Mouse (Mus musculus): ENCODE results near the gene Sema4c. TPM values are rescaled to one million over a fixed set of nuclear protein-coding genes. Genes with fewer than 3 reads are reported as not detected.

Gene Sema4c
- total and polyA plus RNA-seq, 3 experiments, result 0.87 TPM; not detected in 2

GRCm38 (mm10) chr1:36528351-36528750, 29.8 kb downstream of the Sema4c start:
- DNase-seq (ENCODE audit: low spot score), result peak; percentile 52
- peaks cover 86% of the 10 kb centered on the region for H3K36me3 ChIP-seq (replicated peaks)
- H3K4me1 ChIP-seq (ENCODE audit: insufficient read depth, low read depth, low read length), result peaks cover 14% of the 10 kb centered on the region
- no peaks in the 10 kb centered on the region; the same call in 1 of the 2 replicates for H3K27me3 ChIP-seq (ENCODE audit: insufficient read depth, low read length)
- TF ChIP-seq GATA2 (IDR thresholded peaks at IDR 0.05; ENCODE audit: borderline replicate concordance, low read depth, low read length), result no peak
- TF ChIP-seq POLR2AphosphoS5 (IDR thresholded peaks at IDR 0.05; ENCODE audit: insufficient replicate concordance, low read depth, low read length), result no peak
- TF ChIP-seq GATA1 (IDR thresholded peaks at IDR 0.05; ENCODE audit: borderline replicate concordance, low read length), result no peak
- TF ChIP-seq TAL1 (conservative IDR thresholded peaks at IDR 0.05; ENCODE audit: low read depth, low read length), result no peak
- no peak for TF ChIP-seq CTCF (IDR thresholded peaks at IDR 0.05; ENCODE audit: low read depth, low read length)
- ATAC-seq (ENCODE audit: extremely low read depth, insufficient number of reproducible peaks, low FRiP score, poor library complexity, severe bottlenecking), result no peak
- no peaks in the 10 kb centered on the region for H3K9me3 ChIP-seq (replicated peaks)
- no peak overlapping the region for H3K4me3 ChIP-seq (ENCODE audit: low read depth, low read length)

GRCm38 (mm10) chr1:36526903-36527302, 31.2 kb downstream of the Sema4c start:
- no peak for DNase-seq (ENCODE audit: low spot score)
- Histone ChIP-seq H3K4me1 (ENCODE audit: insufficient read depth, low read depth, low read length) (peaks cover 6% of the 10 kb centered on the region), H3K36me3 (replicated peaks) (peaks cover 87% of the 10 kb centered on the region), H3K9me3 (replicated peaks) (no peaks in the 10 kb centered on the region), H3K27me3 (ENCODE audit: insufficient read depth, low read length) (no peaks in the 10 kb centered on the region; the same call in 1 of the 2 replicates), H3K4me3 (ENCODE audit: low read depth, low read length) (no peak overlapping the region)
- no peak for TF ChIP-seq CTCF (IDR thresholded peaks at IDR 0.05; ENCODE audit: low read depth, low read length)
- TF ChIP-seq GATA2 (IDR thresholded peaks at IDR 0.05; ENCODE audit: borderline replicate concordance, low read depth, low read length), result no peak
- no peak for TF ChIP-seq POLR2AphosphoS5 (IDR thresholded peaks at IDR 0.05; ENCODE audit: insufficient replicate concordance, low read depth, low read length)
- TF ChIP-seq TAL1 (conservative IDR thresholded peaks at IDR 0.05; ENCODE audit: low read depth, low read length), result no peak
- TF ChIP-seq GATA1 (IDR thresholded peaks at IDR 0.05; ENCODE audit: borderline replicate concordance, low read length), result no peak
- ATAC-seq (ENCODE audit: extremely low read depth, insufficient number of reproducible peaks, low FRiP score, poor library complexity, severe bottlenecking), result no peak

- ATAC-seq (ENCODE audit: extremely low read depth, insufficient number of reproducible peaks, low FRiP score, poor library complexity, severe bottlenecking), result no peak
- no peak for DNase-seq (ENCODE audit: low spot score)
- Histone ChIP-seq H3K36me3 (replicated peaks) (peaks cover 87% of the 10 kb centered on the region), H3K27me3 (ENCODE audit: insufficient read depth, low read length) (no peaks in the 10 kb centered on the region; the same call in 1 of the 2 replicates), H3K9me3 (replicated peaks) (no peaks in the 10 kb centered on the region), H3K4me3 (ENCODE audit: low read depth, low read length) (no peak overlapping the region), H3K4me1 (ENCODE audit: insufficient read depth, low read depth, low read length) (no peaks in the 10 kb centered on the region)
- TF ChIP-seq GATA1 (IDR thresholded peaks at IDR 0.05; ENCODE audit: borderline replicate concordance, low read length), result no peak
- no peak for TF ChIP-seq TAL1 (conservative IDR thresholded peaks at IDR 0.05; ENCODE audit: low read depth, low read length)
- TF ChIP-seq GATA2 (IDR thresholded peaks at IDR 0.05; ENCODE audit: borderline replicate concordance, low read depth, low read length), result no peak
- no peak for TF ChIP-seq POLR2AphosphoS5 (IDR thresholded peaks at IDR 0.05; ENCODE audit: insufficient replicate concordance, low read depth, low read length)
- no peak for TF ChIP-seq CTCF (IDR thresholded peaks at IDR 0.05; ENCODE audit: low read depth, low read length)
These were observed 32.4 kb downstream of the Sema4c start for GRCm38 (mm10) chr1:36525774-36526173.

GRCm38 (mm10) chr1:36524058-36524457, 34.1 kb downstream of the Sema4c start:
- Histone ChIP-seq H3K4me1 (ENCODE audit: insufficient read depth, low read depth, low read length) (0 out of 2 replicates have a peak, but pooled peaks cover 5% of the 10 kb centered on the region), H3K4me3 (ENCODE audit: low read depth, low read length) (no peak overlapping the region), H3K9me3 (replicated peaks) (no peaks in the 10 kb centered on the region), H3K36me3 (replicated peaks) (peaks cover 91% of the 10 kb centered on the region), H3K27me3 (ENCODE audit: insufficient read depth, low read length) (no peaks in the 10 kb centered on the region)
- ATAC-seq (ENCODE audit: extremely low read depth, insufficient number of reproducible peaks, low FRiP score, poor library complexity, severe bottlenecking) (no peak), DNase-seq (ENCODE audit: low spot score) (no peak)
- TF ChIP-seq TAL1 (conservative IDR thresholded peaks at IDR 0.05; ENCODE audit: low read depth, low read length) (no peak), CTCF (IDR thresholded peaks at IDR 0.05; ENCODE audit: low read depth, low read length) (no peak), GATA1 (IDR thresholded peaks at IDR 0.05; ENCODE audit: borderline replicate concordance, low read length) (no peak), GATA2 (IDR thresholded peaks at IDR 0.05; ENCODE audit: borderline replicate concordance, low read depth, low read length) (no peak), POLR2AphosphoS5 (IDR thresholded peaks at IDR 0.05; ENCODE audit: insufficient replicate concordance, low read depth, low read length) (no peak)

GRCm38 (mm10) chr1:36523332-36524013, 34.7 kb downstream of the Sema4c start:
- TF ChIP-seq POLR2AphosphoS5 (IDR thresholded peaks at IDR 0.05; ENCODE audit: insufficient replicate concordance, low read depth, low read length) (no peak), GATA2 (IDR thresholded peaks at IDR 0.05; ENCODE audit: borderline replicate concordance, low read depth, low read length) (no peak), CTCF (IDR thresholded peaks at IDR 0.05; ENCODE audit: low read depth, low read length) (no peak), GATA1 (IDR thresholded peaks at IDR 0.05; ENCODE audit: borderline replicate concordance, low read length) (no peak)
- ATAC-seq (ENCODE audit: extremely low read depth, insufficient number of reproducible peaks, low FRiP score, poor library complexity, severe bottlenecking), result no peak
- no peaks in the 10 kb centered on the region for H3K9me3 ChIP-seq (replicated peaks)
- 0 out of 2 replicates have a peak, but pooled peaks cover 9% of the 10 kb centered on the region for H3K4me1 ChIP-seq (ENCODE audit: insufficient read depth, low read depth, low read length)
- H3K4me3 ChIP-seq (ENCODE audit: low read depth, low read length), result no peak overlapping the region
- H3K36me3 ChIP-seq (replicated peaks), result peaks cover 95% of the 10 kb centered on the region
- DNase-seq (ENCODE audit: low spot score), result no peak
- no peaks in the 10 kb centered on the region for H3K27me3 ChIP-seq (ENCODE audit: insufficient read depth, low read length)

GRCm38 (mm10) chr1:36522210-36522609, 35.9 kb downstream of the Sema4c start:
- H3K27me3 ChIP-seq (ENCODE audit: insufficient read depth, low read length), result no peaks in the 10 kb centered on the region
- peaks cover 100% of the 10 kb centered on the region for H3K36me3 ChIP-seq (replicated peaks)
- H3K9me3 ChIP-seq (replicated peaks), result no peaks in the 10 kb centered on the region
- TF ChIP-seq CTCF (IDR thresholded peaks at IDR 0.05; ENCODE audit: low read depth, low read length), result no peak
- TF ChIP-seq GATA2 (IDR thresholded peaks at IDR 0.05; ENCODE audit: borderline replicate concordance, low read depth, low read length), result no peak
- TF ChIP-seq POLR2AphosphoS5 (IDR thresholded peaks at IDR 0.05; ENCODE audit: insufficient replicate concordance, low read depth, low read length), result no peak
- TF ChIP-seq TAL1 (conservative IDR thresholded peaks at IDR 0.05; ENCODE audit: low read depth, low read length), result no peak
- no peak for TF ChIP-seq GATA1 (IDR thresholded peaks at IDR 0.05; ENCODE audit: borderline replicate concordance, low read length)
- DNase-seq (ENCODE audit: low spot score) (no peak), ATAC-seq (ENCODE audit: extremely low read depth, insufficient number of reproducible peaks, low FRiP score, poor library complexity, severe bottlenecking) (no peak)
- peaks cover 16% of the 10 kb centered on the region; the same call in 1 of the 2 replicates for H3K4me1 ChIP-seq (ENCODE audit: insufficient read depth, low read depth, low read length)
- H3K4me3 ChIP-seq (ENCODE audit: low read depth, low read length), result no peak overlapping the region

Data from G1E (cell line).